Mouse (Mus musculus) G1E (cell line): ENCODE measurements at regions not wholly inside any gene's neighbourhood (a gene's known extent, or its start where the extent isn't known, plus 50 kb on each side); places are given as distances from the start of the nearest gene placed in this dataset.

Source experiments
- ATAC-seq: 2 replicates; pipeline ENCODE4 v1.8.0; 2016; ENCODE audit warnings: mild to moderate bottlenecking; ENCODE audit not compliant: insufficient number of reproducible peaks, poor library complexity, low FRiP score, severe bottlenecking; ENCODE audit errors: extremely low read depth
- DNase-seq: peaks from one replicate; pipeline ENCODE4 v3.0.0; 2012; ENCODE audit warnings: low spot score
- H3K27me3 ChIP-seq: 2 replicates; pipeline ENCODE4 v1.6.1; 2012; ENCODE audit warnings: mild to moderate bottlenecking, low read length, inconsistent platforms; ENCODE audit not compliant: insufficient read depth
- H3K36me3 ChIP-seq: replicated peaks from 2 replicates; pipeline ENCODE3; 2012; ENCODE audit warnings: mild to moderate bottlenecking, inconsistent platforms
- H3K4me1 ChIP-seq: 2 replicates; pipeline ENCODE4 v1.6.1; 2012; ENCODE audit warnings: low read depth, low read length, inconsistent platforms, mixed read lengths; ENCODE audit not compliant: insufficient read depth
- H3K4me3 ChIP-seq: 2 replicates; pipeline ENCODE4 v1.5.1; 2012; ENCODE audit warnings: low read depth, mild to moderate bottlenecking, inconsistent platforms, low read length, moderate library complexity, mixed read lengths
- H3K9me3 ChIP-seq: replicated peaks from 2 replicates; pipeline ENCODE4 v1.6.1; 2012; ENCODE audit warnings: inconsistent platforms
- CTCF ChIP-seq: IDR thresholded peaks from 2 replicates; pipeline ENCODE4 v1.5.1; 2012; ENCODE audit warnings: low read depth, low read length, inconsistent platforms, mixed read lengths
- GATA1 ChIP-seq: IDR thresholded peaks from 2 replicates; pipeline ENCODE4 v1.6.1; 2012; ENCODE audit warnings: borderline replicate concordance, low read length, inconsistent platforms, mixed read lengths
- GATA2 ChIP-seq: IDR thresholded peaks from 2 replicates; pipeline ENCODE4 v1.6.1; 2012; ENCODE audit warnings: low read depth, low read length, inconsistent platforms, borderline replicate concordance
- POLR2AphosphoS5 ChIP-seq: IDR thresholded peaks from 2 replicates; pipeline ENCODE4 v1.6.1; 2012; ENCODE audit warnings: low read depth, low read length, inconsistent platforms; ENCODE audit not compliant: insufficient replicate concordance
- TAL1 ChIP-seq: conservative IDR thresholded peaks from 2 replicates; pipeline ENCODE4 v1.6.1; 2012; ENCODE audit warnings: low read depth, low read length, inconsistent platforms, mixed read lengths

GRCm38 (mm10) chr15:96055796-96056473 lies 231.4 kb upstream of the Arid2 start:
- peaks cover 34% of the 10 kb centered on the region for H3K9me3 ChIP-seq
- no peaks in the 10 kb centered on the region for H3K27me3 ChIP-seq
- no peaks in the 10 kb centered on the region for H3K36me3 ChIP-seq
- DNase-seq (no peak), ATAC-seq (no peak)
- H3K4me1 ChIP-seq: no peaks in the 10 kb centered on the region
- no peak for TF ChIP-seq TAL1
- no peak overlapping the region for H3K4me3 ChIP-seq

DNA sequence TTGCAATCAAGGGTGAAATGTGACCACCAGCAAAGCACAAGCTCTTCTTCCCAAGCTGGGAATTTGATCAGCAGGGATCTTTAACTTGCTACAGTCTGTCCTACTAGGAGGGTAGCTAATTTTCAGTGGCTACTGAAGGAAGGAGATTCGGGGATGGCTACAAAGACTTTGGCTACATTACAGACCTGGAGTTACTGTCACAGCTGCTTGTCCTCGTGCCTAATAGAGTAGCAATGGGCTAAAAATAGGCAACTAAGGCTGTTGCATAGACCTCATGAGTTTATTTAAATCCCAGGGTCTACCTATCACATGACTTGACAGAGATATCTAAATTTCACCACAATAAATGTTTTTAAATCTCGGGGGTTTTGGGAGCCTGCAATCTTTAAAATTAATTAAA lies 227.7 kb upstream of the Arid2 start:
- Histone ChIP-seq H3K27me3 (no peaks in the 10 kb centered on the region), H3K4me1 (no peaks in the 10 kb centered on the region), H3K4me3 (no peak overlapping the region), H3K9me3 (peaks cover 34% of the 10 kb centered on the region), H3K36me3 (no peaks in the 10 kb centered on the region)
- DNase-seq (no peak), ATAC-seq (no peak)
- TF ChIP-seq CTCF (no peak), POLR2AphosphoS5 (no peak), GATA1 (no peak), GATA2 (no peak), TAL1 (no peak)

DNA sequence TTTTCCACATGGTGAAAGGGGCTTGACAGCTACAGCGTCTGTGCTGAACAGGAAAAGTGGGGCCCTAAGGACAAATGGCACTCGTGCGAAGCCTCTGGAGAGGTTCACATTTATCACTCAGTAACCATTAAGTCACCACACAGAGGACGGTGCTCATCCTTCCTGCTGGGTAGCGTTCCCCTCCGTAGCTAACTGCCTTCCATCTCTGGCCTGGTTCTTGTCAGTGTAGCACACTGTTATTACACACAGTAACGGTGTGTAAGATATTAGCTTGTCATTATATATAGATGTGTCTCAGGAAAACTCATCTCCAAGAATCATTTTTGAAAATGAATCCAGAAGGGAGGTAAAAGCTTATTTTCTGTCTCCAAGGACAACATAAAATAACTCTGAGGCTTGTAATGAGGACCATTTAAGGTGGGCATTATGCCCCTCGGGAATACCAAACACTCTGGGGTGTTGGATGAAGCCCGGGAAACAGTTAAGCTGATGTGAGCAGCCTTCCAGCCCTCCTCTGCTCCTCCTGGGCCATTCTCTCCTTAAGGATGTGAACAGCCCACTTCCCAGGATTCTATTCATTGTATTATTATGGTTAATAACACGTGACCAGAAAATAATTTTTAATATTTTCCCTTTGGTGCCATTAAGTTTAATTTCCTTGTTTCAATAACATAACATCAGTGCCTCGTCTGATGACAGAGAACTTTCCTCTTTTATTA lies 222.7 kb upstream of the Arid2 start:
- ATAC-seq (no peak), DNase-seq (no peak)
- Histone ChIP-seq H3K4me3 (no peak overlapping the region), H3K4me1 (no peaks in the 10 kb centered on the region), H3K9me3 (peaks cover 38% of the 10 kb centered on the region), H3K27me3 (no peaks in the 10 kb centered on the region), H3K36me3 (no peaks in the 10 kb centered on the region)
- no peak for TF ChIP-seq GATA2
- no peak for TF ChIP-seq CTCF
- TF ChIP-seq GATA1: no peak
- no peak for TF ChIP-seq POLR2AphosphoS5
- TF ChIP-seq TAL1: no peak

- DNase-seq (no peak), ATAC-seq (no peak)
- H3K36me3 ChIP-seq: no peaks in the 10 kb centered on the region
- H3K27me3 ChIP-seq: no peaks in the 10 kb centered on the region
- no peaks in the 10 kb centered on the region for H3K4me1 ChIP-seq
- TF ChIP-seq GATA1 (no peak), TAL1 (no peak), GATA2 (no peak), POLR2AphosphoS5 (no peak), CTCF (no peak)
- H3K9me3 ChIP-seq: peaks cover 63% of the 10 kb centered on the region
- H3K4me3 ChIP-seq: no peak overlapping the region
These were observed 211.7 kb upstream of the Arid2 start for GRCm38 (mm10) chr15:96075615-96076014.

- TF ChIP-seq GATA1 (no peak), POLR2AphosphoS5 (no peak), TAL1 (no peak), GATA2 (no peak), CTCF (no peak)
- no peak for DNase-seq
- H3K9me3 ChIP-seq: peaks cover 63% of the 10 kb centered on the region
- H3K27me3 ChIP-seq: no peaks in the 10 kb centered on the region
- no peaks in the 10 kb centered on the region for H3K4me1 ChIP-seq
- no peaks in the 10 kb centered on the region for H3K36me3 ChIP-seq
- no peak for ATAC-seq
- no peak overlapping the region for H3K4me3 ChIP-seq
These were observed 209.6 kb upstream of the Arid2 start for GRCm38 (mm10) chr15:96077756-96078155.

DNA sequence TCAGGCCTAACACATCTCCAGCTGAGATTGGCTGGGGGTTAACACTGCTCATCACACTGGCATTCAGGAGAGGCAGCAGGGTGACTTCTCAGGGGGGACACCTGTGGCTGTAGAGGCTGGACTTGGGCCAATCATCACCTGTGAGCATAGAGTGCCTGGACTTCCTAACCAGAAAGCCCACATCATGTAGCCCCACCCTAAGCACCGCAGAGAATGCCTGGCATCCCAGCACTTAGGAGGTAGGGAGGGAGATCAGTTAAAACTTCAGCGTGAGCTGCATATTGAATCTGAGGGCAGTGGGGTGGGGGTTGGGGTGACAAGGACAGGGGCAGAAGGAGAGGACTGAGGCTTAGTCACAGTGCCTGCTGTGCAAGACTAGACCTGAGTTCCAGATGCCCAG lies 208.7 kb upstream of the Arid2 start:
- no peak for DNase-seq
- H3K4me3 ChIP-seq: no peak overlapping the region
- no peak for ATAC-seq
- no peak for TF ChIP-seq CTCF
- TF ChIP-seq TAL1: no peak
- TF ChIP-seq POLR2AphosphoS5: no peak
- no peak for TF ChIP-seq GATA1
- TF ChIP-seq GATA2: no peak
- H3K4me1 ChIP-seq: no peaks in the 10 kb centered on the region
- H3K27me3 ChIP-seq: no peaks in the 10 kb centered on the region
- peaks cover 57% of the 10 kb centered on the region for H3K9me3 ChIP-seq
- H3K36me3 ChIP-seq: no peaks in the 10 kb centered on the region
